Comparison of ENCODE assay signal across 9 mouse cellular contexts in the genomic region with DNA sequence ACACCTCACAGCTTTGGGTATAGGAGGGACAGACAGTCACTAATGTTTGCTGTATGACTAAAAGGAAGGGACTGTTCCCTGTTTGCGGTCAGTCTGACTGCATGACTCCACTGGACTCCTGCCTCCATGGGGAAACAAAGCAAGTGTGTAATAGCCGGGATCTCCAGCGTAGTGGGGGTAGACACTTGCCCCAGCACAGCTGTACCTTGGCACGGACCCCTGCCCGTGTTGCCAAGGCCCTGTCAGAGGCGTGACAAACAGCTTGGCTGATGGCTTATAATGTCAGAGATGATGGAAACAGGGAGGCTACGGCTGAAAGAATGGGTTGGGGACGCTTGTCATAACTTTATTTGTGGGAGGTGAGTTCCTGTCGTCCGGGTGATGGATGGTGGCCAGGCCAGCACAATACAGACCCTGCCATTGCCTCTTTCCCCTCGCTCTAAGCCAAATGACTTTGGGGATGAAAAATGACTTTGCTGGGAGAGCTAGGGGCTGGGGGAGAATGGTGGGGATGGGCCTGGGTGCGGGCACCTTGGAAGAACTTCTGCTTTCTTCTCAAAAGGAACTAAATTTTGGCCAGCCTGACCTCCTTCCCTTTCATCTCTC. TPM values are rescaled to one million over a fixed set of nuclear protein-coding genes. Genes with fewer than 3 reads are reported as not detected.
A peak's percentile ranks its signal among the peaks of the same experiment; 100 is the strongest.
DNase-seq lines count a peak whose midpoint lies in the region; ATAC-seq lines count a peak whose summit lies in the region.
"Had no signal": no experiment of that assay in that cellular context is flagged by ENCODE, and none has a peak within 500 bp of the region (broad histone marks: within the 10 kb centered on the region; RNA-seq: fewer than 3 reads in every experiment).

No protein-coding gene starts in this region.

- peak; percentile 69; the same call in 1 of the 2 replicates for ATAC-seq in forebrain, embryonic 14.5 days
- ATAC-seq in forebrain, embryonic 12.5 days (ENCODE audit: low FRiP score): no peak
- ATAC-seq in lung, embryonic 15.5 days (ENCODE audit: borderline replicate concordance, extremely low read depth, low FRiP score, low TSS enrichment): peak; percentile 80
- ATAC-seq: midbrain, embryonic 13.5 days had no signal

- no peaks in the 10 kb centered on the region for H3K27me3 ChIP-seq in forebrain, embryonic 14.5 days (replicated peaks; ENCODE audit: control insufficient read depth, insufficient read depth, low read length)
- H3K27me3 ChIP-seq in forebrain, embryonic 12.5 days: no peaks in the 10 kb centered on the region
- H3K27me3 ChIP-seq in lung, embryonic 15.5 days: no peaks in the 10 kb centered on the region
- H3K27me3 ChIP-seq: midbrain, embryonic 13.5 days had no signal

- peak; percentile 57 for DNase-seq in forebrain, embryonic 14.5 days (ENCODE audit: low spot score)
- DNase-seq in 3134 (ENCODE audit: extremely low read depth, insufficient read length, low spot score): peak; percentile 78
- peak; percentile 33 for DNase-seq in brain, adult 2 months (ENCODE audit: low read depth, low spot score)
- no peak for DNase-seq in right cerebral cortex, postnatal 4 days
- no peak for DNase-seq in spleen, postnatal 10 days (ENCODE audit: low spot score in 2 of 2)
- no peak for DNase-seq in right cerebral cortex, adult 18-20 months

- H3K4me1 ChIP-seq in forebrain, embryonic 14.5 days (ENCODE audit: control insufficient read depth, insufficient read depth, low read length): peaks cover 9% of the 10 kb centered on the region; the same call in 1 of the 2 replicates
- H3K4me1 ChIP-seq in forebrain, embryonic 12.5 days: no peaks in the 10 kb centered on the region
- H3K4me1 ChIP-seq in lung, embryonic 15.5 days: peaks cover 20% of the 10 kb centered on the region

- no peaks in the 10 kb centered on the region for H3K9me3 ChIP-seq in forebrain, embryonic 14.5 days (replicated peaks; ENCODE audit: control insufficient read depth, low read length)
- no peaks in the 10 kb centered on the region for H3K9me3 ChIP-seq in forebrain, embryonic 12.5 days
- H3K9me3 ChIP-seq in lung, embryonic 15.5 days: no peaks in the 10 kb centered on the region
- H3K9me3 ChIP-seq: midbrain, embryonic 13.5 days had no signal

- 50% methylated on average over 12 of the region's 12 CpGs for WGBS in forebrain, embryonic 14.5 days
- 67% methylated on average over 12 of the region's 12 CpGs for WGBS in forebrain, embryonic 12.5 days
- 23% methylated on average over 12 of the region's 12 CpGs for WGBS in lung, embryonic 15.5 days

- no peak overlapping the region for H3K4me3 ChIP-seq in forebrain, embryonic 14.5 days (ENCODE audit: low read depth, low read length)
- no peak overlapping the region for H3K4me3 ChIP-seq in forebrain, embryonic 12.5 days (replicated peaks)
- H3K4me3 ChIP-seq in lung, embryonic 15.5 days: no peak overlapping the region
- H3K4me3 ChIP-seq: midbrain, embryonic 13.5 days had no signal

- no peak overlapping the region for H3K27ac ChIP-seq in forebrain, embryonic 14.5 days (ENCODE audit: low read depth, low read length)
- no peak overlapping the region for H3K27ac ChIP-seq in forebrain, embryonic 12.5 days
- H3K27ac ChIP-seq in lung, embryonic 15.5 days: no peak overlapping the region
- H3K27ac ChIP-seq: midbrain, embryonic 13.5 days had no signal

- no peaks in the 10 kb centered on the region for H3K36me3 ChIP-seq in forebrain, embryonic 14.5 days (ENCODE audit: control insufficient read depth, insufficient read depth, low read length)
- H3K36me3 ChIP-seq in forebrain, embryonic 12.5 days (replicated peaks): no peaks in the 10 kb centered on the region
- no peaks in the 10 kb centered on the region for H3K36me3 ChIP-seq in lung, embryonic 15.5 days
- H3K36me3 ChIP-seq: midbrain, embryonic 13.5 days had no signal

- H3K9ac ChIP-seq in forebrain, embryonic 14.5 days (ENCODE audit: low read length): no peak overlapping the region
- no peak overlapping the region for H3K9ac ChIP-seq in forebrain, embryonic 12.5 days
- no peak overlapping the region for H3K9ac ChIP-seq in lung, embryonic 15.5 days
- H3K9ac ChIP-seq: midbrain, embryonic 13.5 days had no signal

- H3K4me2 ChIP-seq in forebrain, embryonic 14.5 days (ENCODE audit: low read length): no peak overlapping the region
- H3K4me2 ChIP-seq in forebrain, embryonic 12.5 days: no peak overlapping the region
- H3K4me2 ChIP-seq in lung, embryonic 15.5 days: no peak overlapping the region
- H3K4me2 ChIP-seq: midbrain, embryonic 13.5 days had no signal

RNA-seq across cellular contexts. Expression of gene Ctnnbl1, which starts 21.5 kb away (rescaled TPM):
- 86.7 and 89.4 TPM in 2 replicates for polyA plus RNA-seq in forebrain, embryonic 14.5 days (2014; fragmentation: Nextera tagmentation; extraction: Ambion mirVana)
- polyA plus RNA-seq in forebrain, embryonic 12.5 days (2016; fragmentation: Nextera tagmentation; extraction: Ambion mirVana): 100 and 101 TPM in 2 replicates
- polyA plus RNA-seq in lung, embryonic 15.5 days (2015; fragmentation: Nextera tagmentation; extraction: Ambion mirVana): 59.9 and 60.1 TPM in 2 replicates

Comparison
In these comparisons a context has a peak if more than half of its experiments do, and no peak if none do; other contexts are left out.
1. DNase-seq: peak in forebrain, embryonic 14.5 days (single experiment), 3134 (single experiment) and brain, adult 2 months (single experiment); none in right cerebral cortex, postnatal 4 days (single experiment), spleen, postnatal 10 days (0 of 2) and right cerebral cortex, adult 18-20 months (single experiment).